In genomic region chr7:80646093-80647025, GRCm38 (mm10) we compare ENCODE assay signal across 11 mouse cellular contexts. TPM values are rescaled to one million over a fixed set of nuclear protein-coding genes. Genes with fewer than 3 reads are reported as not detected.
DNase-seq lines count a peak whose midpoint lies in the region; ATAC-seq and TF ChIP-seq lines count a peak whose summit lies in the region.
"Had no signal": no experiment of that assay in that cellular context is flagged by ENCODE, and none has a peak within 500 bp of the region (broad histone marks: within the 10 kb centered on the region; RNA-seq: fewer than 3 reads in every experiment).

No protein-coding gene starts in this region.

- 61% methylated on average over 10 of the region's 10 CpGs for WGBS in intestine, embryonic 14.5 days
- WGBS in intestine, postnatal 0 days = 70% methylated on average over 10 of the region's 10 CpGs

- no peak overlapping the region for H3K4me3 ChIP-seq in intestine, embryonic 14.5 days (ENCODE audit: low read depth, low read length)
- no peak overlapping the region for H3K4me3 ChIP-seq in intestine, postnatal 0 days (ENCODE audit: low read depth, low read length)
- no peak overlapping the region; the same call in 1 of the 2 replicates for H3K4me3 ChIP-seq in G1E (ENCODE audit: low read depth, low read length)
- H3K4me3 ChIP-seq: erythroblast, embryonic 14.5 days; hindbrain, embryonic 15.5 days had no signal

- H3K4me1 ChIP-seq in intestine, embryonic 14.5 days (replicated peaks; ENCODE audit: control insufficient read depth, insufficient read depth, low read length) = peaks cover 46% of the 10 kb centered on the region
- no peaks in the 10 kb centered on the region for H3K4me1 ChIP-seq in intestine, postnatal 0 days (replicated peaks; ENCODE audit: control insufficient read depth, insufficient read depth, low read length)
- H3K4me1 ChIP-seq in G1E (ENCODE audit: insufficient read depth, low read depth, low read length) = peaks cover 81% of the 10 kb centered on the region

- no peaks in the 10 kb centered on the region for H3K27me3 ChIP-seq in intestine, embryonic 14.5 days (replicated peaks; ENCODE audit: control insufficient read depth, insufficient read depth, low read length)
- no peaks in the 10 kb centered on the region for H3K27me3 ChIP-seq in intestine, postnatal 0 days (replicated peaks; ENCODE audit: control insufficient read depth, insufficient read depth, low read length)
- no peaks in the 10 kb centered on the region for H3K27me3 ChIP-seq in G1E (ENCODE audit: insufficient read depth, low read length)
- H3K27me3 ChIP-seq: hindbrain, embryonic 15.5 days had no signal

- no peaks in the 10 kb centered on the region for H3K9me3 ChIP-seq in intestine, embryonic 14.5 days (ENCODE audit: control insufficient read depth, low read length)
- H3K9me3 ChIP-seq in intestine, postnatal 0 days (ENCODE audit: control insufficient read depth) = no peaks in the 10 kb centered on the region
- H3K9me3 ChIP-seq in G1E (replicated peaks) = no peaks in the 10 kb centered on the region
- H3K9me3 ChIP-seq: hindbrain, embryonic 15.5 days had no signal

- H3K9ac ChIP-seq in intestine, embryonic 14.5 days (ENCODE audit: low read length) = no peak overlapping the region
- no peak overlapping the region for H3K9ac ChIP-seq in intestine, postnatal 0 days (ENCODE audit: low read depth, low read length)
- H3K9ac ChIP-seq: hindbrain, embryonic 15.5 days had no signal

- no peak for DNase-seq in intestine, embryonic 14.5 days (ENCODE audit: low spot score)
- peak; percentile 81 to 86 for DNase-seq in B cell, adult 2 months
- no peak for DNase-seq in G1E (ENCODE audit: low spot score)
- no peak for DNase-seq in cerebellum, adult 11 months
- DNase-seq: cerebellum, postnatal 14 days; gastrocnemius, postnatal 14 days had no signal

- H3K27ac ChIP-seq in intestine, embryonic 14.5 days (ENCODE audit: low read depth) = peak overlapping the region; percentile 54
- no peak overlapping the region for H3K27ac ChIP-seq in intestine, postnatal 0 days (ENCODE audit: low read depth, low read length)

- H3K4me2 ChIP-seq in intestine, embryonic 14.5 days (ENCODE audit: low read length) = no peak overlapping the region
- H3K4me2 ChIP-seq in intestine, postnatal 0 days (replicated peaks; ENCODE audit: low read depth) = no peak overlapping the region
- H3K4me2 ChIP-seq: hindbrain, embryonic 15.5 days had no signal

- no peak for ATAC-seq in intestine, embryonic 14.5 days (replicated peaks; ENCODE audit: low FRiP score, low TSS enrichment, low read depth)
- ATAC-seq in intestine, postnatal 0 days = no peak
- ATAC-seq in G1E (ENCODE audit: extremely low read depth, insufficient number of reproducible peaks, low FRiP score, poor library complexity, severe bottlenecking) = peak; percentile 61
- ATAC-seq in megakaryocyte-erythroid progenitor cell, adult 5-6 weeks (replicated peaks; ENCODE audit: low FRiP score, low TSS enrichment, poor library complexity, severe bottlenecking) = peak; percentile 81
- ATAC-seq in activated CD4-positive, CD25-positive, alpha-beta regulatory T cell, adult 4 months = no peak

- no peak for TF ChIP-seq CTCF in intestine, postnatal 0 days (IDR thresholded peaks at IDR 0.05; ENCODE audit: low read depth)
- TF ChIP-seq CTCF in G1E (IDR thresholded peaks at IDR 0.05; ENCODE audit: low read depth, low read length) = no peak

- no peaks in the 10 kb centered on the region for H3K36me3 ChIP-seq in intestine, embryonic 14.5 days (ENCODE audit: control insufficient read depth, insufficient read depth, low read length)
- no peaks in the 10 kb centered on the region; the same call in 1 of the 2 replicates for H3K36me3 ChIP-seq in intestine, postnatal 0 days (ENCODE audit: control insufficient read depth, insufficient read depth)
- peaks cover 38% of the 10 kb centered on the region for H3K36me3 ChIP-seq in G1E (replicated peaks)
- H3K36me3 ChIP-seq: hindbrain, embryonic 15.5 days had no signal

RNA-seq across cellular contexts. Expression of gene Crtc3, which starts 42.3 kb away (rescaled TPM):
- polyA plus RNA-seq in intestine, embryonic 14.5 days (2014; fragmentation: Nextera tagmentation; extraction: Ambion mirVana) = 19.6 and 19.8 TPM in 2 replicates
- 11.5 and 13.8 TPM in 2 replicates for polyA plus RNA-seq in intestine, postnatal 0 days (2015; fragmentation: Nextera tagmentation; extraction: Ambion mirVana)
- total RNA-seq in G1E (2014; fragmentation: Nextera tagmentation) (71.9 and 98.5 TPM in 2 replicates), G1E (2017) (12.3 and 13.6 TPM in 2 replicates)
- polyA plus RNA-seq in G1E (2012) = 25.6 and 34.4 TPM in 2 replicates
- 29.1 and 29.3 TPM in 2 replicates for total RNA-seq in megakaryocyte-erythroid progenitor cell, adult 5-6 weeks (2014; fragmentation: Nextera tagmentation)
- 8.2 and 14.8 TPM in 2 replicates for total RNA-seq in megakaryocyte-erythroid progenitor cell, adult 5-6 weeks (2017)
- polyA plus RNA-seq in activated CD4-positive, CD25-positive, alpha-beta regulatory T cell, adult 4 months (2017; shearing (Covaris generic)) = 10 to 100 TPM; 16.6 to 17.1 TPM

Comparison
In these comparisons a context has a peak if more than half of its experiments do, and no peak if none do; other contexts are left out.
1. ATAC-seq: peak in G1E (single experiment) and megakaryocyte-erythroid progenitor cell, adult 5-6 weeks (single experiment); none in intestine, embryonic 14.5 days (single experiment), intestine, postnatal 0 days (single experiment) and activated CD4-positive, CD25-positive, alpha-beta regulatory T cell, adult 4 months (single experiment).
2. DNase-seq: peak in B cell, adult 2 months (2 of 2); none in intestine, embryonic 14.5 days (single experiment), G1E (single experiment) and cerebellum, adult 11 months (single experiment).